ENCODE assay signal across 20 mouse cellular contexts in the genomic region with DNA sequence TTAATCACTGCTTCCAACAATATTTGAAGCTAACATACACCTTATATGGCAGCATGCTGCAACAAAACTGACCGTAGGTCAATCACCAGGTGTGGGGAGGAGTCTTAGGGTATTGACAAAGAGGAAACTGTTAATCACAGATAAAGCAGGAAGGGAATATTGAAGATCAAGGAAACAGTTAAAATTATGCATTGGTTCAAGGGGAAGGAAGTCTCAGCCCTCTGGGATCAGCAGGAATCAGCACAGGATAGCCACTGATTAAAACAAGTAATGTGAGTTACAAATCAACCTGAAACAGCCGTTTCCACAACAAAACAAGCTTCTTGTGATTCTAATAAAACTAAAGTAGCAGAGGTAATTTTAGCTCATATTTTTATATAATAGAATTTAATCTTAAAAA. TPM values are rescaled to one million over a fixed set of nuclear protein-coding genes. Genes with fewer than 3 reads are reported as not detected.
"Had no signal": no experiment of that assay in that cellular context is flagged by ENCODE, and none has a peak within 500 bp of the region (broad histone marks: within the 10 kb centered on the region; RNA-seq: fewer than 3 reads in every experiment).

No protein-coding gene starts in this region.

- H3K4me1 ChIP-seq: liver, embryonic 13.5 days had no signal

- H3K4me2 ChIP-seq: limb, embryonic 13.5 days; liver, embryonic 13.5 days; midbrain, embryonic 11.5 days had no signal

- H3K27me3 ChIP-seq: limb, embryonic 13.5 days; liver, embryonic 13.5 days had no signal

- H3K27ac ChIP-seq: layer of hippocampus, adult 2 months; limb, embryonic 10.5 days; limb, embryonic 13.5 days; liver, embryonic 13.5 days; stomach, postnatal 0 days had no signal

- H3K4me3 ChIP-seq: layer of hippocampus, adult 2 months; limb, embryonic 10.5 days; limb, embryonic 13.5 days; liver, embryonic 13.5 days had no signal

- DNase-seq: layer of hippocampus, adult 9-11 months; liver; liver, embryonic 13.5 days; lung, adult 2 months; lung, postnatal 14 days; lung, postnatal 4 days; midbrain, embryonic 14.5 days; right cerebral cortex, postnatal 14 days; right cerebral cortex, postnatal 4 days; thymus, adult 2 months; thymus, postnatal 14 days; thymus, postnatal 4 days had no signal

- H3K9me3 ChIP-seq: limb, embryonic 10.5 days; limb, embryonic 13.5 days; liver, embryonic 13.5 days had no signal

- ATAC-seq: inflammation-experienced regulatory T-cells, adult 6 months; intestine, embryonic 16.5 days had no signal

- H3K36me3 ChIP-seq: limb, embryonic 10.5 days; limb, embryonic 13.5 days; liver, embryonic 13.5 days had no signal

- H3K9ac ChIP-seq: limb, embryonic 13.5 days; liver, embryonic 13.5 days had no signal

RNA-seq across cellular contexts. Expression of a gene that starts 26.0 kb away (rescaled TPM):
- polyA plus RNA-seq: large intestine, adult 2 months; lung, adult 2 months; stomach, postnatal 0 days; thymus, adult 2 months had no signal
